8 mouse cellular contexts compared by ENCODE assay signal in the genomic region with DNA sequence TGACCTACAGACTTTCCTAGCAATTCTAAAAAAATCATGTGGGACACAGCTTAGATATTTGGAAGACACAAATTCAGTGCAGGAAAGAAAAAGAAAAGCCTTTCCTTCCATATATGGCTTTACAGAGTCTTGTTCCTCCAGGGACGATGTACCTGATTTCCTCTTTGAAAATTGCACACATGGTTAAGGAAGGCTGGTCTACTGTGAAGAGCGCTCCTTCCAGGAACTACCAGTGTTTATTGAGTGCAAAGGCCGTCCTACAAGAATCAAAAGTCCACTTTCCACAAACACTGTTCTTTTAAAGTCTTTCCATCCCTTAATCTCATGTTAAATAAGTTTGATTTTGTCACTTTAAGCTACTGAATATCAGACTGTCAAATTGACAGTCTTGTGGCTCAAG. TPM values are rescaled to one million over a fixed set of nuclear protein-coding genes. Genes with fewer than 3 reads are reported as not detected.
DNase-seq lines count a peak whose midpoint lies in the region; ATAC-seq and TF ChIP-seq lines count a peak whose summit lies in the region.

No protein-coding gene starts in this region.

- no peak for TF ChIP-seq CTCF in bone marrow macrophage, adult 2 months (IDR thresholded peaks at IDR 0.05; ENCODE audit: low read depth, low read length)

- peak overlapping the region; percentile 85 for H3K4me3 ChIP-seq in bone marrow macrophage, adult 2 months (ENCODE audit: insufficient read depth, low read length)
- peak overlapping the region; percentile 86 for H3K4me3 ChIP-seq in hindbrain, embryonic 14.5 days (replicated peaks; ENCODE audit: low read length)
- H3K4me3 ChIP-seq in midbrain, embryonic 13.5 days (replicated peaks) = peak overlapping the region; percentile 87

- ATAC-seq in hindbrain, embryonic 14.5 days (ENCODE audit: low FRiP score) = no peak
- ATAC-seq in midbrain, embryonic 13.5 days = no peak

- WGBS in hindbrain, embryonic 14.5 days = 68% methylated on average over 3 of the region's 3 CpGs
- 71% methylated on average over 3 of the region's 3 CpGs for WGBS in midbrain, embryonic 13.5 days

- no peaks in the 10 kb centered on the region for H3K9me3 ChIP-seq in hindbrain, embryonic 14.5 days (ENCODE audit: control insufficient read depth, low read length)
- no peaks in the 10 kb centered on the region for H3K9me3 ChIP-seq in midbrain, embryonic 13.5 days

- peak; percentile 40 for DNase-seq in kidney, adult 9 months
- DNase-seq in kidney, adult 18-20 months = no peak
- no peak for DNase-seq in hindbrain, embryonic 14.5 days (ENCODE audit: low spot score)
- DNase-seq in spleen, postnatal 4 days (ENCODE audit: low spot score in 2 of 2) = no peak
- no peak for DNase-seq in urinary bladder, postnatal 36 days (ENCODE audit: low spot score in 2 of 2)
- no peak for DNase-seq in cerebellum, adult 9-11 months

- H3K4me1 ChIP-seq in bone marrow macrophage, adult 2 months (ENCODE audit: control insufficient read depth, insufficient read depth, low read length) = peaks cover 17% of the 10 kb centered on the region
- peaks cover 23% of the 10 kb centered on the region for H3K4me1 ChIP-seq in hindbrain, embryonic 14.5 days (replicated peaks; ENCODE audit: control insufficient read depth, insufficient read depth, low read length)
- H3K4me1 ChIP-seq in midbrain, embryonic 13.5 days (replicated peaks) = peaks cover 33% of the 10 kb centered on the region

- H3K27ac ChIP-seq in bone marrow macrophage, adult 2 months (ENCODE audit: insufficient read depth, low read depth, low read length) = no peak overlapping the region
- H3K27ac ChIP-seq in hindbrain, embryonic 14.5 days = peak overlapping the region; percentile 91
- H3K27ac ChIP-seq in midbrain, embryonic 13.5 days = peak overlapping the region; percentile 96; the same call in 1 of the 2 replicates

- peak overlapping the region; percentile 59 for H3K4me2 ChIP-seq in hindbrain, embryonic 14.5 days (replicated peaks)
- peak overlapping the region; percentile 78 for H3K4me2 ChIP-seq in midbrain, embryonic 13.5 days (replicated peaks)

- H3K27me3 ChIP-seq in hindbrain, embryonic 14.5 days (ENCODE audit: control insufficient read depth, insufficient read depth, low read length) = no peaks in the 10 kb centered on the region
- no peaks in the 10 kb centered on the region for H3K27me3 ChIP-seq in midbrain, embryonic 13.5 days

- TF ChIP-seq POLR2A in bone marrow macrophage, adult 2 months (IDR thresholded peaks at IDR 0.05; ENCODE audit: borderline replicate concordance, low read depth, low read length) = no peak

- H3K36me3 ChIP-seq in hindbrain, embryonic 14.5 days (replicated peaks; ENCODE audit: control insufficient read depth, insufficient read depth) = no peaks in the 10 kb centered on the region
- H3K36me3 ChIP-seq in midbrain, embryonic 13.5 days = no peaks in the 10 kb centered on the region

- peak overlapping the region; percentile 91 for H3K9ac ChIP-seq in hindbrain, embryonic 14.5 days
- peak overlapping the region; percentile 90 for H3K9ac ChIP-seq in midbrain, embryonic 13.5 days (replicated peaks)

RNA-seq across cellular contexts. Expression of a gene that starts 0.9 kb away (rescaled TPM):
- polyA plus RNA-seq in bone marrow macrophage, adult 2 months (2012; ENCODE audit: insufficient read depth, insufficient read length, missing spikeins) = 63.8 and 64.2 TPM in 2 replicates
- 85.4 and 89.2 TPM in 2 replicates for polyA plus RNA-seq in hindbrain, embryonic 14.5 days (2014; fragmentation: Nextera tagmentation; extraction: Ambion mirVana)
- 72.4 and 80.7 TPM in 2 replicates for polyA plus RNA-seq in midbrain, embryonic 13.5 days (2015; fragmentation: Nextera tagmentation; extraction: Ambion mirVana)

RNA-seq across cellular contexts. Expression of a gene that starts 42.3 kb away (rescaled TPM):
- polyA plus RNA-seq in bone marrow macrophage, adult 2 months (2012; ENCODE audit: insufficient read depth, insufficient read length, missing spikeins) = 29.8 and 34.4 TPM in 2 replicates
- 12.8 and 14.0 TPM in 2 replicates for polyA plus RNA-seq in hindbrain, embryonic 14.5 days (2014; fragmentation: Nextera tagmentation; extraction: Ambion mirVana)
- 11.7 and 12.7 TPM in 2 replicates for polyA plus RNA-seq in midbrain, embryonic 13.5 days (2015; fragmentation: Nextera tagmentation; extraction: Ambion mirVana)
